Mouse (Mus musculus) forebrain, embryonic 10.5 days (tissue): ENCODE measurements around the gene Mob1b. TPM values are rescaled to one million over a fixed set of nuclear protein-coding genes. Genes with fewer than 3 reads are reported as not detected.

ENCODE experiments used
- DNase-seq: peaks from one replicate; pipeline ENCODE4 v3.0.0-alpha.2; 2017; ENCODE audit warnings: low spot score; ENCODE audit errors: extremely low spot score
- H3K27ac ChIP-seq: fragments of 300-500 bp; sonication (generic); 2 replicates; pipeline ENCODE4 v1.5.1; 2016; ENCODE audit warnings: mild to moderate bottlenecking
- H3K27me3 ChIP-seq: fragments of 300-500 bp; sonication (generic); 2 replicates; pipeline ENCODE4 v1.6.1; 2016; ENCODE audit warnings: mild to moderate bottlenecking; ENCODE audit not compliant: poor library complexity, severe bottlenecking
- H3K36me3 ChIP-seq: fragments of 300-500 bp; sonication (generic); replicated peaks from 2 replicates; pipeline ENCODE4 v1.6.1; 2016; ENCODE audit warnings: mild to moderate bottlenecking, moderate library complexity
- H3K4me1 ChIP-seq: fragments of 300-500 bp; sonication (generic); 2 replicates; pipeline ENCODE4 v1.6.1; 2016
- H3K4me3 ChIP-seq: fragments of 300-500 bp; sonication (generic); 2 replicates; pipeline ENCODE4 v1.5.1; 2016; ENCODE audit warnings: mild to moderate bottlenecking, moderate library complexity
- H3K9me3 ChIP-seq: fragments of 300-500 bp; sonication (generic); 2 replicates; pipeline ENCODE4 v1.6.1; 2016; ENCODE audit warnings: mild to moderate bottlenecking, moderate library complexity
- WGBS: fragments of 180-500 bp; shearing (Covaris S2); methylation state at CpG from one replicate; pipeline ENCODE4 v1.1.7; 2016; 5-methylcytosine and 5-hydroxymethylcytosine counted together
- polyA plus RNA-seq: library from polyadenylated mRNA; unstranded; fragments of >200 nt; fragmentation: Nextera tagmentation; extraction: Ambion mirVana; gene quantifications from 2 replicates; pipeline ENCODE4 v1.2.1, GENCODE M21; 2016

The Mob1b gene
- polyA plus RNA-seq, 1 experiment from 2014 or later: 14.9 TPM

- no peaks in the 10 kb centered on the region for H3K36me3 ChIP-seq
- H3K4me1 ChIP-seq: peaks cover 7% of the 10 kb centered on the region; the same call in 1 of the 2 replicates
- DNase-seq: no peak
- no peak overlapping the region for H3K27ac ChIP-seq
- no peaks in the 10 kb centered on the region for H3K9me3 ChIP-seq
- no peak overlapping the region for H3K4me3 ChIP-seq
- H3K27me3 ChIP-seq: peaks cover 12% of the 10 kb centered on the region; the same call in 1 of the 2 replicates
- 87% methylated on average over 15 of the region's 15 CpGs for WGBS
Measured at GRCm38 (mm10) chr5:88688583-88689187, 32.0 kb upstream of the Mob1b start.

- Histone ChIP-seq H3K9me3 (no peaks in the 10 kb centered on the region), H3K27me3 (peaks cover 12% of the 10 kb centered on the region; the same call in 1 of the 2 replicates), H3K36me3 (no peaks in the 10 kb centered on the region), H3K4me3 (no peak overlapping the region), H3K27ac (no peak overlapping the region), H3K4me1 (peaks cover 7% of the 10 kb centered on the region; the same call in 1 of the 2 replicates)
- WGBS: 75% methylated on average over 3 of the region's 3 CpGs
- no peak for DNase-seq
Measured at GRCm38 (mm10) chr5:88689279-88689938, 31.2 kb upstream of the Mob1b start.

- no peak for DNase-seq
- H3K27ac ChIP-seq: no peak overlapping the region
- H3K9me3 ChIP-seq: no peaks in the 10 kb centered on the region
- 84% methylated on average over 10 of the region's 10 CpGs for WGBS
- no peaks in the 10 kb centered on the region for H3K36me3 ChIP-seq
- H3K4me1 ChIP-seq: no peaks in the 10 kb centered on the region
- H3K27me3 ChIP-seq: 0 out of 2 replicates have a peak, but pooled peaks cover under 1% of the 10 kb centered on the region
- H3K4me3 ChIP-seq: no peak overlapping the region
Measured at GRCm38 (mm10) chr5:88690681-88691505, 29.8 kb upstream of the Mob1b start.

GRCm38 (mm10) chr5:88691506-88692095, 29.1 kb upstream of the Mob1b start:
- no peak overlapping the region for H3K27ac ChIP-seq
- H3K9me3 ChIP-seq: no peaks in the 10 kb centered on the region
- no peak for DNase-seq
- no peaks in the 10 kb centered on the region for H3K27me3 ChIP-seq
- H3K36me3 ChIP-seq: no peaks in the 10 kb centered on the region
- H3K4me3 ChIP-seq: no peak overlapping the region
- no peaks in the 10 kb centered on the region for H3K4me1 ChIP-seq
- 84% methylated on average over 6 of the region's 6 CpGs for WGBS

- no peaks in the 10 kb centered on the region for H3K9me3 ChIP-seq
- 87% methylated on average over 4 of the region's 4 CpGs for WGBS
Measured at GRCm38 (mm10) chr5:88692586-88692985, 28.1 kb upstream of the Mob1b start.

GRCm38 (mm10) chr5:88693057-88693456, 27.6 kb upstream of the Mob1b start:
- H3K9me3 ChIP-seq: no peaks in the 10 kb centered on the region
- no peaks in the 10 kb centered on the region for H3K27me3 ChIP-seq
- no peaks in the 10 kb centered on the region for H3K36me3 ChIP-seq
- H3K4me1 ChIP-seq: no peaks in the 10 kb centered on the region
- no peak for DNase-seq
- H3K4me3 ChIP-seq: no peak overlapping the region
- no peak overlapping the region for H3K27ac ChIP-seq

More at GRCm38 (mm10) chr5:88692586-88692985, 28.1 kb upstream of the Mob1b start:
- H3K4me1 ChIP-seq: no peaks in the 10 kb centered on the region
- H3K27me3 ChIP-seq: no peaks in the 10 kb centered on the region
- H3K36me3 ChIP-seq: no peaks in the 10 kb centered on the region
- no peak overlapping the region for H3K4me3 ChIP-seq
- no peak for DNase-seq
- H3K27ac ChIP-seq: no peak overlapping the region

- no peak for DNase-seq
- 87% methylated on average over 5 of the region's 5 CpGs for WGBS
- H3K36me3 ChIP-seq: no peaks in the 10 kb centered on the region
- no peaks in the 10 kb centered on the region for H3K27me3 ChIP-seq
- no peak overlapping the region for H3K4me3 ChIP-seq
- no peaks in the 10 kb centered on the region for H3K9me3 ChIP-seq
- no peaks in the 10 kb centered on the region for H3K4me1 ChIP-seq
- no peak overlapping the region for H3K27ac ChIP-seq
Measured at GRCm38 (mm10) chr5:88697291-88697690, 23.4 kb upstream of the Mob1b start.

DNA sequence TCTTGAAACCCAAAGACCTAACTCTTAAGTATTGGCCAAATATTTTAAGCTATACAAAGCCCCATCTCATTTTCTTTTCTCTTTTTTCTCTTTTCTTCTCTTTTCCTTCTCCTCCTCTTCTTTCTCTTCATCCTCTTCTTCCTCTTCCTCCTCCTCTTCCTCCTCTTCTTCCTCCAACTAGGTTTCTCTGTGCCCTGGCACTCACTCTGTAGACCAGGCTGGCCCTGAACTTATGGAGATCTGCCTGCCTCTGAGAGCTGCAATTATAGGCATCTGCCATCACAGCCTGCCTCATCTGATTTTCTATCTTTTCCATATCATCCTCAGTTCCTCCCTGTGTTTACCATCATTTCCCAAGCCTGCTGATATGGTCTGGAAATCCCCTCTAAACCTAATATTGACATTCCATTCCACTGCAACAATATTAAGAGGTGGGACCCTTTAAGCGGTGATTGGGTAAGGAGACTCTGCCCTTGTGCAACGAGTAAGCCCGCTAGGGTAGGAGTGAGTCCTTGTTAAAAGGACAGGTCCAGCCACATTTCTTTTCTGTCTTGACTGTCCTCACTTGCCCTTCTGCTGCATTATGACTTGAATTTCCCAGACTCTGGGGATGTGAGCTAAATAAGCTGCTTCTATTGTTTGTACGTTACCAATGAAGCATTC, 21.3 kb upstream of the Mob1b start:
- no peaks in the 10 kb centered on the region for H3K27me3 ChIP-seq
- 72% methylated on average over 4 of the region's 4 CpGs for WGBS
- H3K27ac ChIP-seq: no peak overlapping the region
- no peak for DNase-seq
- H3K9me3 ChIP-seq: no peaks in the 10 kb centered on the region
- H3K4me3 ChIP-seq: no peak overlapping the region
- no peaks in the 10 kb centered on the region for H3K4me1 ChIP-seq
- H3K36me3 ChIP-seq: no peaks in the 10 kb centered on the region

DNA sequence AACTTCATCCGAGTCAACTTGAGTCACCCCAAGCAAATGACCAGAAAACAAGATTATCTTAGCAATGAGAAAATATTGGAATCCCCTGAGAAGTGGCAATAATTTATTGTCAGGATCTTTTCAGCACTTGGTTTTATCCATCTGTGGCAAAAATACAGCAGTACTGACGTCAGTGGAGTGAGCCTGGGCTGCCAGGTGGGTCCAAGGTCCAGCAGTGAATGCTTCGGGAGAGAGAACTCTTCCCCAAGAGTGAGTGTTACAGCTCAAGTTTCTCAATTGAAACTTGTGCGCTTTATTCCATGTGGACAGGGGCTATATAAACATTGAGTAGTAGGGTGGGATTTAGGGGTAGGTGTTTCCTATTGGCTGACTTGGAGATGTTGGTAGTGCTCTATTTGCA, 18.6 kb upstream of the Mob1b start:
- WGBS: 84% methylated on average over 4 of the region's 4 CpGs
- H3K27me3 ChIP-seq: no peaks in the 10 kb centered on the region
- no peak for DNase-seq
- no peak overlapping the region for H3K4me3 ChIP-seq
- H3K4me1 ChIP-seq: no peaks in the 10 kb centered on the region
- H3K36me3 ChIP-seq: no peaks in the 10 kb centered on the region
- no peaks in the 10 kb centered on the region for H3K9me3 ChIP-seq
- no peak overlapping the region for H3K27ac ChIP-seq

DNA sequence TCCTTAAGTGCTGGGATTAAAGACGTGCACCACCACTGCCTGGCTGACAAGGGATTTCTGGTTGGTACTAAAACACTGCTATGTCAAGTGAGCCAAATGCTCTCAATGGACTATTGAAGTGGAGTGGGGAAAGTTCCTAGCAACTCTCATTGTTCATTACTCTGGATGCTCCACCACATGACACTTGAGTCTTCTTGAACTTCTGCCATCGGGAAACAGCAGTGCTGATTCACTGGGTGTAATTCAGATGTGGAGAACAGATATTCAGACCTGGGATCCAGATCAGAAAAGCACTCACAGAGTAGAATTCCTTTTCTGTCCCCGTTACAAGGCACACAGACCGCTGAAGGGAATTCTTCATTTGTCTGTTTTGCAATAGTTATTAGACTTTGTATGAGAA, 17.1 kb upstream of the Mob1b start:
- H3K4me3 ChIP-seq: no peak overlapping the region
- H3K9me3 ChIP-seq: no peaks in the 10 kb centered on the region; the same call in 1 of the 2 replicates
- no peaks in the 10 kb centered on the region for H3K4me1 ChIP-seq
- WGBS: 86% methylated on average over 4 of the region's 4 CpGs
- H3K27ac ChIP-seq: no peak overlapping the region
- no peak for DNase-seq
- H3K27me3 ChIP-seq: no peaks in the 10 kb centered on the region
- no peaks in the 10 kb centered on the region for H3K36me3 ChIP-seq

- no peak for DNase-seq
- peak overlapping the region; percentile 60 for H3K27ac ChIP-seq
Measured at GRCm38 (mm10) chr5:88711128-88711527, 9.5 kb upstream of the Mob1b start.

DNA sequence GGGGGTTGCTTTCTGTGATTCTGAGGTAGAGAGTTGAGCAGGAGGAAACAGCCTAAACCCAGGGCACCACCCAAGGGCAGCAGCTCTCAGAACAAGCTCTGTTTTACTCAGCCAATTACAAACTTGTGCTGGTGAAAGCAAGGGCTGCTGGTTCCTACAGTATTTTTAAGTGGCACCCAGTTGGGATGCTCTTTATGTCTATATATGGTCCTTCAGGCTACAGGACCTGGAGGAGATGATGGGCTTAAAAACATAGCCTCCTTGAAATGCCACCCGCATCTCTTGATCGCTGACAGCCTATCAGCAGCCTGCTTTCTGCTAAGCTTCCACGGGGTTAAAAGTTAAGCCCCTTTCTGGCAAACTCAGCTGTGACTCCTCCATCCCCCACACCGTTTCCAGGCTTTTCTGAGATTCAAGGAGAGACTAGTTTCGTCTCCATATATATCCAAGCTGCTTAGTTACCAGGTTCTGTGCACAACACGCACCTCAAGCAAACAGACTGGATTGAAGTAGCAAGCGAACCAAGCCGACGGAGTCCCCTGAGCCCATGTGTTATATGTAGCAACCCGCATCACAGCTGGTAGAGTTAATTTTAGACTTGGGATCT, 8.9 kb upstream of the Mob1b start:
- DNase-seq: peak; percentile 24
- Histone ChIP-seq H3K4me1 (peaks cover 25% of the 10 kb centered on the region), H3K27me3 (no peaks in the 10 kb centered on the region), H3K27ac (peak overlapping the region; percentile 60), H3K4me3 (no peak overlapping the region), H3K9me3 (no peaks in the 10 kb centered on the region; the same call in 1 of the 2 replicates), H3K36me3 (no peaks in the 10 kb centered on the region)
- WGBS: 29% methylated on average over 10 of the region's 10 CpGs

More at GRCm38 (mm10) chr5:88711128-88711527, 9.5 kb upstream of the Mob1b start:
- Histone ChIP-seq H3K4me3 (no peak overlapping the region), H3K36me3 (no peaks in the 10 kb centered on the region), H3K9me3 (no peaks in the 10 kb centered on the region; the same call in 1 of the 2 replicates), H3K4me1 (peaks cover 25% of the 10 kb centered on the region), H3K27me3 (no peaks in the 10 kb centered on the region)
